Mouse (Mus musculus) heart, adult 9 months (tissue): Measurements from ENCODE around the gene Eid2.

ENCODE experiments used
- DNase-seq, 2 experiments: peaks; one replicate each; pipeline ENCODE4 v3.0.0; 2022; ENCODE audit warnings: low spot score in 2 of 2

Eid2 gene

DNA sequence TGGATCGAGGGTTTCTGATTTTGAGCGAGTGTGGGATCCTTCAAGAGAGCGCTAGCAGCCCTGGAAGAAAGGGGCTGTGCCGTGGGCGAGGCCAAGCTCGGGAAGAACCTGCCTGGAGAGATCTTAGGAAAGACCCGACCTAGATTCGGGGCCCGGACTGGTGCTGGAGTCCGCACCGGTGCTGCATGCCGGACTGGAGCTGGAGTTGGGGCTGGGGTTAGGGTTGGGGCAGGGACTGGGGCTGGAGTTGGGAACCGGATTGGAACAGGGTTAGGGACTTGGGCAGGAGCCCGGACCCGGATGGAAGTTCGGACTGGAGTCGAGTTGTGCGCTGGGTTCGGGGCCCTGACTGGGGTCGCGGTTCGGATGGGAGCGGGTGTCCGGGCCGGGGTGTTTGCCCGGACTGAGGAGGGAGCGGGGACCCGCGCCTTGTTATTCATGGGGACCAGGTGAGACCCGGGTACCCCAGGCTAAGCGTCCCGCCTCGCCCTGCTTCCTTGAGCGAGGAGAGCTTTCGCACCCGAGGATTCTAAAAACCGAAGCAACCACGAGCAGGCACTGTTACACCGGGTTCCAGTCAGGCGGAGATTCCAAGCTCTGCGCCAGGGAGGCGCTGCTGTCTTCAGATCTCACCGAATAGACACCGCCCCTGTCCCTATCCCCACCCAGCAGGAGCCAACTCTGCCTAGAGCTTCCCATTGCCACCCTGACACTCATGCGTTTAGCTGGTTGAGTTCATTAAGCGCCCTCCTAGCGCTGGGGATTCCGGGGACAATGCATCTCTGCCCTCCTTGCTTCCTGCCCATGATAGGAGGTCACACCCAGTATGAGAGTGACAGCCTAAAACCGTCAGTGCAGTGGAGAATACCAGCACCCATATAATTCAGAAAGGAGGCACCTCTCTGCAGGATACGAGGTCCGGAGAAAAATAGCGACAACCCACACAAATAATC, 23.2 kb downstream of the Eid2 start, which contains the start of gene Selenov:
Selenov (minus strand) TSS at position 549 of the 953 bp plus-strand sequence.
- no peak for DNase-seq

DNA sequence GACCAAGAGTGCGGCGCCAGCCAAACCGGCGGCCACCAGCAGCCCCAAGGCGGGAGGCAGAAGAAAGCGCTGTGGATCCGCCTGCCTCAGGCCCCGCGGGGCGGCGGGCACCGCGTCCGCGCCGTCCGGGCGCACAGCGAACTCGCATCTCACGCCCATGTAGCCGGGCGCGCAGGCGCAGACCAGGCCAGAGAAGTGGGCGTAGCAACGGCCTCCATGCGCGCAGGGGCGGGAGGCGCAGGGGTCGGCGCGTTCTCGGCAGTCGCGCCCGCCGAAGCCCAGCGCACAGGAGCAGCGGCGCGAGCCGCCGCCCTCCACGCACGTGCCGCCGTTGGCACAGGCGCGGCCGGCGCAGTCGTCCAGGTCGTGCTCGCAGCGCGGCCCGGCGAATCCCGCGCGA, 26.8 kb downstream of the Eid2 start:
- DNase-seq: no peak

DNA sequence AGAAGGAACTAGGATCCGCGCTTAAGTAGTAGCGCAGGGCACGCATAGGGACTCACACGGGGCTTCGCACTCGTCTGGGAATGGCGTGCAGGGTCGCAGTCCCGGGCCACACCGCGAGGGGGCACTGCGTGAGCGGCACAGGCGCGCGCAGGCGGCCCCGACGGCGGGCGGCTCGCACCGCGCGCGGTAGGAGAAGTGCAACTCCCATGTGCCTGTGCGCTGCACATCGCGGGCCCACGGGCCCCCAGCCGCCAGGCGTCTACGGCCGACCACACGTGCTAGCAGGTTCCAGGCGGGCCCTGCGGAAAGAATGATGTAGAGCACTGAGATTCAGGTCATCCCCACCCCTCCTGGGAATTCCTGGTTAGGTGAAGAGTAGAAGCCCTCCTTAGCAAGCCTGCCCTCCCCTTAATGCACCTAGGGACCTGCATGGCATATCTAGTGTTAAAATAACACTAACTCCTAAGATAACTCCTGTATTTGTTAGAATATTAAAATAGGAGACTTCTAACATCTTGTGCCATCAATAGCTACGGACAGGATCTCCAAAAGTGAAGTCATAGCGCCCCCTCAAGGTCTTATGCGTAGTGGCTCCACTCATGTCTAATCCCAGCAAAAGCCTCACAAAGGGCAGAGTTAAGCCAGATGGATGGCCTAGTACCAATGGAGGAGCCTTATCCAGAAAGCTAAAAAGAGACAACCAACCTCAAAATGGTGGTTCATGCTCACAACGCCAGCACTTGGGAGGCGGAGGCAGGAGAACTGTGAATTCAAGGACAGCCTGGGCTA, 31.4 kb downstream of the Eid2 start:
- no peak for DNase-seq

DNA sequence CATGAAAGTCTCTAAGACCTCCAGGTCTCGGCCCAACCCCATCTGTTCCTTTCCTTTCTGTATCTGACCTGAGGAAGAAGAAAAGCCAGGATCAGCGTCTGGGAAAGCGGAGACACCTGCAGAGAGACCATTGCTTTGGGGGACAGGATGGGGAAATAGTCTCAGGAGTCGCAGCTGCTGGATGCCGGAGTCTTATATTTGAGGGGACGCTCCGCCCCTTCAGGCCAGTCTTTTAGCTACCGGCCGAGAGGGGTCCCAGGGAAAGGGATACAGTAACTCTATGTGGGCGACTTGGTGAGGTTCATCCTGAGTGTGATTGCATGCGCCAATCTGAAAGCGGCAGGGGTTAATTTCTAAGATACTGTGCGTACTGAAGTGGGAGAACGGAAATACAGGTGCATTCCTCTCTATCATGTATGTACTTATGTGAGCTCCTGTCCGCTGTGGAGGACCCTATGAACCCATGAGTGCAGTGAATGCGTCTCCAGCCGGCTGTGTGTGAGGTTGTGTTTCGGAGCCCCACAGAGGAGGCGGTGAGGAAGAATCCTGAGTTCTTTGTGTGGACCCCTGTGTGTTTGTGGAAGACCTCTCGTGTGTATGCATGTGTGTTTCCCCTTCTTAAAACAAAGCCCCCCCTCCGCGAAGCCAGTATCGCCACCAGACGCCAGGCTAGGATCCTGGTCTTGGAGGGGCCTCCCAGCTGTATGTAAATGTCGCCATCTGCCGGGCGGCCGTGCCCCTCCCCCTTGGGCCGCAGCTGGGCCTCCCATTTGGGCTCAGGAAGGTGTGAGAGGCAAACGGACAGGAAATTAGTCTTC, 34.1 kb downstream of the Eid2 start, which contains the start of gene Dll3:
Dll3 (minus strand) TSS at position 623 of the 818 bp plus-strand sequence.
- peak; percentile 27 to 35 for DNase-seq

DNA sequence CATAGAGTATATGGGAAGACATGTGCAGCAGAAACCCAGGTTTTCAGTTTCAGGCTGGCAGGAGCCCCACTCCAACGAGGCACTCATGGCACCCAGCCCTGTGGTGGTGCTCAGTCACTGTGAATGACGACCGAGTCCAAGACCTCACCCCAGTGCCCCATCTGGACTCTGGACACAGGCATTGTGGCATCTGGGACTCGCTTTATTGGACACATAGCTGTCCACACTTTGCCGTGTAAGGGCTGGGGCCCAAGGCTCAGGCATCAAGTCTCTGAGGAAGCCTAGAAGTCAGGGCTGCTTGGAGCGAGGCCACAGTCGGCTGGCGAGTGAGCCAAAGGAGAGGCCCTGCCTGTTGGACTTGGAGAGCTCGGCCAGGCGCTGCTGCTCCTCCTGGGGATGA, 38.0 kb downstream of the Eid2 start:
- DNase-seq: no peak

DNA sequence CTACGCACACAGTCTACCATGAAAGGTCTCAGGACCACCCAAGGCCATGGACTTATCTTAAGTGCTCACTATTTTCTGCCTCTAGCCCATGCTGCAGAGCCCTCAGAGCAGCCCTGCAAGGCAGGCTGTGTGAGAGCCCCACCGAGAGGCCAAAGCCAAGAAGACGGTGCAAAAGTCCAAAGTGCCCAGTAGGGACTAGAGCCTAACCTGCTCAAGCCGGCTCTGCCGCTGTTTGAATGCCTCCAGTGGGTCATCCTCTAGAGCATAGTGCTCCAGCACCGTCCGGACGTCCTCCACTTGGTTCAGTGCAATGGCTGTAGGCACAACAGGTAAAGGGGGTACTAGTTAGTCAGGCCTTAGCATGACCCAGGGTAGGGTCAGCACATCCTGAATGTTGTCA, 38.5 kb downstream of the Eid2 start:
- no peak for DNase-seq

DNA sequence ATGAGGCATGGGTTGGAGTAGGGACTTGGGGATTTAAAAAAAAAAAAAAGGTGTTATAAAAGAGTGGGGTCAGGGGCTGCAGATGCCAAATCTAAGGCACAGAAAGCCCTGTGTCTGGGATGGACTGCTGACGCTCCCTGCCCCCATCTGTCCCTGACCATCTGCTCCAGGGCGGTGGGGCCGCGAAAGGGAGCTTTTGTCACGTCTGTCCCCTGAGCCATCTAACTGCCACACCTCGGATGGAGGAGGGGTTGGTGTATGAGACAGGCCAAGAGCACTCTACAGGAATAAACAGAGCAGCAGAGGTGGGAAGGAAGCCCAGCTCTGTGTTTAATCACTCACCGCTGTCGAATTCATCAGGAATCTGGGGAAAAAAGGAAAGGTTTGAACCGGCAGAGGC, 42.1 kb downstream of the Eid2 start:
- DNase-seq: no peak

DNA sequence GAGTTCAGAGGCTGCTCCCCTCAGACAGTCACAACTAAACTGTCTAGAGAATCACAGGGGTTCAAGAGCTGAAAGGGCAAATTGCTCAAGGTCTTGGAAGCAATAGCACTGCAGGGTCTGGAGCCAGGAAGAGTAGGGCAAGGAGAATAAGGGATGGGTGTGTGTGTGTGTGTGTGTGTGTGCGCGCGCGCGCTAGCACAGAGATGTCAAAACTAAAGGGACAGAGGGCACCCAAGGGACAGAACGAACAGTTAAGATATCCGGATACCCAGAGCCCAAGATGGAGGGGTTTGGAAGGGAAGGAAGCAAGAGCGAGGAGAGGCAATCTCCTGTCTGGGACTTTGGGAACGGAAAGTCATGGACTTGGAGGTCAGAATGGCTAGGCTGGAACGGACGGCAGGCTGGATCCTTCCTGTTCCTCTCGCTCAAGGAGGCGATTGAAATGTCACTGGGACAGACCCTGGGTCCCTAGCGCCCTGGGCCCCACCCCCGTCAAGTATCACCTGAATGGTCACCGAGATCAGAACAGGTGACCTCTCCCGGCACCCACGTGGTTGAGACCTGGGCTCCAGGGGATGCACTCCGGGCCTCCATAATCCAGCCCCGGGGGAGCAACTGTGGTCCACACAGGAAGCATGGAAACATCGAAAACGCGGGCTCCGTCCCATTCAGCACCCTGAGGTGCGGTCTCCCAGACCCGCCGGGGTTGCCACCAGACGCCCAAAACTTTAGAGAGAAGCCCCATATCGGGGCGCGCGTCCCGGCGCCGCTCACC, 43.7 kb downstream of the Eid2 start:
- DNase-seq: peak in 1 of 2 experiments; percentile 5

DNA sequence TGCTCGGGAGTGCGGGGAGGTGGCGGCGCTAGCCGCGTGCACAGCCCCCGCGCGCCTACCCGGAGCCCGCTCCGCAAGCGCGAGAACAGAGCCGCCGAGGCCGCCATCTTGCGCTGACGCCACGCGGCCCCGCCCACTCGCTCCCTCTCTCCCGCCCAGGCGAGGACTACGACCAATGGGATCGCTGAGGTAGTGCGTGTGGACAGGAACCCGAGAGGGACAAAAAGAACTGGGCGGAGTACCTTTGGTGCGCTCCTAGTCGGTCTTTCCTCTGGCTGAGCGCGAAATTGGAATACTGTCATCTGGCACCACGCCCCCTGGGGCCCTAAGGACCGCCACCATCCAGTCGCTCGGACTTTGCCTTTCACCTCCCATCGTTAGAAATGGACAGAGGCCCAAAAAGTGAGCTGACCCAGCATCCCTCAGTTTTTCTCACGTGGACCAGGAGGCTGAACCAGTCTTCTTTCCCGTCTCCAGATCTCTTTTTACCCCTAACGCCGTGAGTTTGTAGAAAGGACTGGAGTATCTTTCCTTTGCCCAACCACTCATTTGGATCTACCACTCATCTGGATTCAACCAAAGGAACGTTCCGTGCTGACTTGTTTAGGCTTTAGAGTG, 44.4 kb downstream of the Eid2 start, which contains the start of gene Timm50:
Timm50 (minus strand) TSS at position 147 of the 618 bp plus-strand sequence.
- DNase-seq: peak; percentile 98

DNA sequence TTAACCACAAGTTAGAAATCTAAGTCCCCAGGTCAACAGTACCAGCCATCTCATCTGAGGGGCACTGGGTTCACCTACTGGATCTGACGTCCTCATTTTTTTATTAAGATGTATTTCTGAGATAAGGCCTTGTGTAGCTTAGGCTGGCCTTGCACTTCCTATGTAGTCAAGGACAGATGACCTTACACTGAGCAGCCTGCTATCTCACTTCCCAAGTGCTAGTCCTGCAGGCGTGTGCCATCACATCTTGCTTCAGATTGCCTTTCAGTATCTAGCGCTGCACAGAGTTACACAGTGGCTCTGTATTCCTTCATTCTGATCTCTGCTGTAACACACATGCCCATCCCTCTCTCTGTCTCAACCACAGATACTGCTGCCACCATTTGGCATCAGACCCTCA, 50.4 kb downstream of the Eid2 start:
- DNase-seq: no peak

DNA sequence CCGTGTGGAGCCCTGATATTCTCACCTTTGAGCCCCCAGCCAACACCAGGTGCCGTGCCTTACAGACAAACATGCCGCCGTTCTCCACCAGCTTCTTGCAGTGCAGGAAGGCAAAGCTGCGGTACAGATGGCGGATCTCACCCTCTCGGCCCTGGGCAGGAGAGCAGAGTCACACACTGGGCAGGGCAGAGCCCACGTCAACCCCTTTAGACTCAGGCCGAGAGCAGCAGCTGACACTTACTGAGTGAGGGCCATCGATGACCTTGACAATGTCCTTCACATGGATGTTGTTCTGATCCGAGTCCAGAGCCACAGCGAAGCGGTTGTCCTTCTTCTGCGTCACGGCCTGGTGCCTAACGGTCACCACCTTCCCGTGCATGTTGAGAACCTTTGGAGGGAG, 51.0 kb downstream of the Eid2 start:
- no peak for DNase-seq
